Mouse (Mus musculus) lung, postnatal 25 days (tissue): ENCODE results near the gene Trafd1.
"Not testable (repeated sequence)": the region's sequence is repeated elsewhere in the genome, so short reads cannot be mapped to it uniquely, and the experiment has no call there.

Experiments used
- DNase-seq: peaks from one replicate; pipeline ENCODE4 v3.0.0; 2022; ENCODE audit warnings: low spot score

Trafd1 gene

GRCm38 (mm10) chr5:121331731-121332130 is 53.7 kb downstream of the Trafd1 start:
- DNase-seq = no peak

GRCm38 (mm10) chr5:121330154-121330816 is 55.1 kb downstream of the Trafd1 start:
- DNase-seq = not testable (repeated sequence)

GRCm38 (mm10) chr5:121329333-121330058 is 55.9 kb downstream of the Trafd1 start:
- peak; percentile 18 for DNase-seq

GRCm38 (mm10) chr5:121326079-121326805 is 59.2 kb downstream of the Trafd1 start:
- no peak for DNase-seq
